Mouse (Mus musculus) lung, embryonic 16.5 days (tissue): Measurements from ENCODE around the gene Chrdl2. TPM values are rescaled to one million over a fixed set of nuclear protein-coding genes. Genes with fewer than 3 reads are reported as not detected.

Experiments
- ATAC-seq: fragments of 200-750 bp; cut with Nextera tagmentation; 2 replicates; pipeline ENCODE4 v1.8.0; 2017; ENCODE audit warnings: low read depth, mild to moderate bottlenecking, moderate library complexity
- H3K27ac ChIP-seq: fragments of 300-500 bp; sonication (generic); 2 replicates; pipeline ENCODE4 v1.5.1; 2014; ENCODE audit warnings: mild to moderate bottlenecking, control low read depth, low read length
- H3K27me3 ChIP-seq: fragments of 300-500 bp; sonication (generic); 2 replicates; pipeline ENCODE4 v1.6.1; 2014; ENCODE audit warnings: low read depth, low read length, mixed read lengths; ENCODE audit not compliant: control insufficient read depth, insufficient read depth
- H3K36me3 ChIP-seq: fragments of 300-500 bp; sonication (generic); 2 replicates; pipeline ENCODE4 v1.6.1; 2014; ENCODE audit warnings: low read length; ENCODE audit not compliant: control insufficient read depth, insufficient read depth
- H3K4me1 ChIP-seq: fragments of 300-500 bp; sonication (generic); replicated peaks from 2 replicates; pipeline ENCODE4 v1.6.1; 2014; ENCODE audit warnings: low read length, mixed read lengths; ENCODE audit not compliant: control insufficient read depth, insufficient read depth
- H3K4me2 ChIP-seq: fragments of 300-500 bp; sonication (generic); 2 replicates; pipeline ENCODE4 v1.6.1; 2014; ENCODE audit warnings: low read depth, low read length, control low read depth
- H3K4me3 ChIP-seq: fragments of 300-500 bp; sonication (generic); 2 replicates; pipeline ENCODE4 v1.5.1; 2014; ENCODE audit warnings: mild to moderate bottlenecking, low read length, control low read depth
- H3K9ac ChIP-seq: fragments of 300-500 bp; sonication (generic); 2 replicates; pipeline ENCODE4 v1.6.1; 2014; ENCODE audit warnings: low read length, control low read depth
- H3K9me3 ChIP-seq: fragments of 300-500 bp; sonication (generic); 2 replicates; pipeline ENCODE4 v1.6.1; 2016; ENCODE audit warnings: low read length; ENCODE audit not compliant: control insufficient read depth
- WGBS: fragments of 180-500 bp; shearing (Covaris S2); extraction: QIAGEN DNeasy Blood & Tissue Kit; methylation state at CpG from one replicate; pipeline ENCODE4 v1.1.7; 2014; 5-methylcytosine and 5-hydroxymethylcytosine counted together
- polyA plus RNA-seq: library from polyadenylated mRNA; unstranded; fragments of >200 nt; fragmentation: Nextera tagmentation; extraction: Ambion mirVana; gene quantifications from 2 replicates; pipeline ENCODE4 v1.2.1, GENCODE M21; 2015

The Chrdl2 gene
- polyA plus RNA-seq, 1 experiment from 2014 or later = not detected

GRCm38 (mm10) chr7:100003781-100004180 lies 2.2 kb upstream of the Chrdl2 start:
- peaks cover 43% of the 10 kb centered on the region for H3K27me3 ChIP-seq
- no peak overlapping the region for H3K9ac ChIP-seq
- ATAC-seq = no peak
- H3K4me3 ChIP-seq = no peak overlapping the region
- 47% methylated on average over 9 of the region's 9 CpGs for WGBS
- H3K9me3 ChIP-seq = no peaks in the 10 kb centered on the region
- H3K4me1 ChIP-seq = peaks cover 3% of the 10 kb centered on the region; the same call in 1 of the 2 replicates
- H3K36me3 ChIP-seq = no peaks in the 10 kb centered on the region
- H3K27ac ChIP-seq = no peak overlapping the region
- no peak overlapping the region for H3K4me2 ChIP-seq

- Histone ChIP-seq H3K4me3 (peak overlapping the region; percentile 51), H3K27ac (no peak overlapping the region), H3K9ac (no peak overlapping the region), H3K9me3 (no peaks in the 10 kb centered on the region), H3K36me3 (no peaks in the 10 kb centered on the region), H3K4me1 (peaks cover 3% of the 10 kb centered on the region; the same call in 1 of the 2 replicates), H3K27me3 (peaks cover 50% of the 10 kb centered on the region), H3K4me2 (peak overlapping the region; percentile 83)
- no peak for ATAC-seq
- WGBS = 5% methylated on average over 11 of the region's 11 CpGs
These were observed 439 bp downstream of the Chrdl2 start for GRCm38 (mm10) chr7:100006411-100006810.

DNA sequence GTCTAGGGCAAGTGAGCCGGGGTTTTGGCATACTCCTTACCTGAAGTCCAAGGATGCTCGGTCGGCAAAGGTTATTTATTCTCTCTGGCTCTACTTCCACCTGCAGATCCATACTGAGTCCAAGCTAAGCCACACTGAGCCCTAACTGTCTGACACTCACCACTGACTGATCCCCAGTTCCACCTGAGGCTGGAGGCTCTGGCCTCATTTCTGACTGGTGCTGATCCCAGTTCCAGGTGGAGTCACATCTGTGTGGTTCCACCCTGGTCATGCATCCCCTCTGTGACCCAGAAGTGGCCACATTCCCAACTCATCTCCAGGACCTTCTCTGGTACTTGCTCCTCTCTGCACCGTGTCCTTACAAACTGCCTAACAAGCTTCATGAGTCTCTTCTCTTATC lies 2.8 kb downstream of the Chrdl2 start:
- peaks cover 50% of the 10 kb centered on the region for H3K27me3 ChIP-seq
- WGBS = 79% methylated on average over 4 of the region's 4 CpGs
- H3K9me3 ChIP-seq = no peaks in the 10 kb centered on the region
- H3K27ac ChIP-seq = no peak overlapping the region
- H3K4me3 ChIP-seq = no peak overlapping the region
- no peak for ATAC-seq
- no peaks in the 10 kb centered on the region for H3K36me3 ChIP-seq
- no peak overlapping the region for H3K9ac ChIP-seq
- peaks cover 3% of the 10 kb centered on the region; the same call in 1 of the 2 replicates for H3K4me1 ChIP-seq
- no peak overlapping the region for H3K4me2 ChIP-seq

DNA sequence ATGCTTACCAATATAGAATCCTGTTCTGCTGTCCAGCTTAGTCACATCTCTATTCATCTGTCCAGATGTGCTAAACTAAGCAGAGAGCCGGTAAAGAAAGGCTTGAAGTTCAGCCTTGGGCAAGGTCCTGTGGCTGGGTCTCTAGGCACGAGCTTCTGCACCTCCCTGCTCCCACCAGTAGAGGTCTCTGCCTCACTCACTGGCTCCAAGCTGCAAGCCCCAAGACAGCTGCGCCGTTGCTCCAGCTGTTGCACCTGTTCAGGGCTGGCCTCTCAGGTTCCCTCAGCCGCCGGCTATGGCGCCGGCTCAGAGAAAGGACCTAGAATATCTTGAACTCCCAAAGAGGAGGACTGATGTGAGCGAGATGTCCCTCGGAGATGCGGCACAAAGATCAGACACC lies 3.7 kb downstream of the Chrdl2 start:
- H3K4me1 ChIP-seq = peaks cover 3% of the 10 kb centered on the region; the same call in 1 of the 2 replicates
- H3K4me2 ChIP-seq = no peak overlapping the region
- H3K4me3 ChIP-seq = no peak overlapping the region
- H3K36me3 ChIP-seq = no peaks in the 10 kb centered on the region
- H3K9ac ChIP-seq = no peak overlapping the region
- no peaks in the 10 kb centered on the region for H3K9me3 ChIP-seq
- 12% methylated on average over 11 of the region's 11 CpGs for WGBS
- peak; percentile 48; the same call in 1 of the 2 replicates for ATAC-seq
- no peak overlapping the region for H3K27ac ChIP-seq
- H3K27me3 ChIP-seq = peaks cover 47% of the 10 kb centered on the region

GRCm38 (mm10) chr7:100010711-100011110 lies 4.7 kb downstream of the Chrdl2 start:
- Histone ChIP-seq H3K27ac (no peak overlapping the region), H3K9ac (no peak overlapping the region), H3K4me1 (peaks cover under 1% of the 10 kb centered on the region; the same call in 1 of the 2 replicates), H3K4me3 (no peak overlapping the region), H3K27me3 (peaks cover 36% of the 10 kb centered on the region), H3K9me3 (no peaks in the 10 kb centered on the region), H3K4me2 (no peak overlapping the region), H3K36me3 (no peaks in the 10 kb centered on the region)
- WGBS = 48% methylated on average over 5 of the region's 5 CpGs
- ATAC-seq = no peak

- ATAC-seq = no peak
- Histone ChIP-seq H3K4me3 (no peak overlapping the region), H3K36me3 (no peaks in the 10 kb centered on the region), H3K27ac (no peak overlapping the region), H3K9me3 (no peaks in the 10 kb centered on the region), H3K4me1 (no peaks in the 10 kb centered on the region), H3K9ac (no peak overlapping the region), H3K27me3 (peaks cover 23% of the 10 kb centered on the region), H3K4me2 (no peak overlapping the region)
- 52% methylated on average over 8 of the region's 8 CpGs for WGBS
These were observed 6.1 kb downstream of the Chrdl2 start for GRCm38 (mm10) chr7:100012085-100012484.

GRCm38 (mm10) chr7:100012515-100012914 lies 6.5 kb downstream of the Chrdl2 start:
- ATAC-seq = no peak
- 30% methylated on average over 6 of the region's 6 CpGs for WGBS

DNA sequence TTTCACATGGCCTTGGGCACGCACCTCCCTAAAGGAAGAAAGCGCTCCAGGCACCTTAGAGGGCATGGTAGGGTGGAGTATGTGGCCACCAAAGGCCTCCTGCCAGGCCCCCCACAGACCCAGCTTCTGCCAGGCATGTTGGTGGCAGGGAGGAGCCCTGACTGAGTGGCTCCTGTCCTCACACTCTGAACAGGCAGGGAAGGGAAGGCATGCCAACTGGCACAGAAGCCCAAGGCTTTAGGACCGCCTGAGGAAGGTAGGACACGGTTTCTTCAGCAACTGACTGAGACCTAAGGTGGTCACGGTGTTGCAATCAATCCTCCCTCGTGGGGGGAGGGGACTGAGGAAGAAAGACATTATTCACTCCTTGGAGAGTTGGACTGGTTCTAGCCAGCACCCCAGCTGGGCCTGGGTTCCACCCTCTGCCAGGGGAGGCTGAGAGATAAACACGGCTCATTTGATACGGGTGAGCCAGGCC lies 8.2 kb downstream of the Chrdl2 start:
- no peaks in the 10 kb centered on the region for H3K4me1 ChIP-seq
- no peak for ATAC-seq

More at GRCm38 (mm10) chr7:100012515-100012914, 6.5 kb downstream of the Chrdl2 start:
- Histone ChIP-seq H3K4me3 (no peak overlapping the region), H3K4me1 (no peaks in the 10 kb centered on the region), H3K4me2 (no peak overlapping the region), H3K36me3 (no peaks in the 10 kb centered on the region), H3K27me3 (peaks cover 19% of the 10 kb centered on the region), H3K27ac (no peak overlapping the region), H3K9me3 (no peaks in the 10 kb centered on the region), H3K9ac (no peak overlapping the region)

DNA sequence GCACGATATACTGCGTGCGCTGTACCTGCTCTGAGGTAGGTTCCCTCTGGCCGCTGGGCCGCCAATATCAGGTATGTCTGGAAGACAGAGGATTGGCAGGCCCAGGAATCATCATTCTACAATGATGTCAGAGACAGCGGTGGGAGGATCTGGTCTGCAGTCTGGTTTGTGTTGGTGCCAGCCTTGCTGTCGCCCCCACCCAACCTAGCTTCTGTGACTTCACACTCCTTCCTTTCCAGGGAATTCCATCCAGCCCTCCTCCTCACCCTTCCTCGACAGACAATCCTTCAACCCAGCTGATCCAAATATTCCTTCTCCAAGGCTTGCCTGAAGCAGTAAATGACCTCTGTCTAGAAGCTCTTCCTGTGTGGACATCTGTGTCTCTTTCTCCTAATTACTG lies 11.1 kb downstream of the Chrdl2 start:
- Histone ChIP-seq H3K4me2 (no peak overlapping the region), H3K27me3 (no peaks in the 10 kb centered on the region), H3K4me3 (no peak overlapping the region), H3K36me3 (no peaks in the 10 kb centered on the region), H3K9ac (no peak overlapping the region), H3K4me1 (no peaks in the 10 kb centered on the region), H3K9me3 (no peaks in the 10 kb centered on the region), H3K27ac (no peak overlapping the region)
- ATAC-seq = no peak
- WGBS = 81% methylated on average over 8 of the region's 8 CpGs

More for the DNA sequence above, 8.2 kb downstream of the Chrdl2 start:
- H3K4me3 ChIP-seq = no peak overlapping the region
- no peaks in the 10 kb centered on the region for H3K36me3 ChIP-seq
- no peak overlapping the region for H3K9ac ChIP-seq
- peaks cover 4% of the 10 kb centered on the region for H3K27me3 ChIP-seq
- WGBS = 47% methylated on average over 8 of the region's 8 CpGs
- H3K4me2 ChIP-seq = no peak overlapping the region
- H3K9me3 ChIP-seq = no peaks in the 10 kb centered on the region
- H3K27ac ChIP-seq = no peak overlapping the region

GRCm38 (mm10) chr7:100027353-100027752 lies 21.4 kb downstream of the Chrdl2 start:
- no peaks in the 10 kb centered on the region for H3K27me3 ChIP-seq
- no peaks in the 10 kb centered on the region for H3K9me3 ChIP-seq
- no peaks in the 10 kb centered on the region for H3K4me1 ChIP-seq
- H3K4me3 ChIP-seq = no peak overlapping the region
- H3K9ac ChIP-seq = no peak overlapping the region
- 31% methylated on average over 5 of the region's 5 CpGs for WGBS
- peak; percentile 59; the same call in 1 of the 2 replicates for ATAC-seq
- H3K27ac ChIP-seq = no peak overlapping the region
- no peak overlapping the region for H3K4me2 ChIP-seq
- no peaks in the 10 kb centered on the region for H3K36me3 ChIP-seq
